Mouse (Mus musculus) embryonic fibroblast, embryonic 13.5 days (primary cell): ENCODE results near the gene 2610507B11Rik.

Experiments used
- CTCF ChIP-seq: IDR thresholded peaks from 2 replicates; pipeline ENCODE4 v1.5.1; 2011; ENCODE audit warnings: mild to moderate bottlenecking, control low read depth, low read length, moderate library complexity, borderline replicate concordance; ENCODE audit not compliant: insufficient read depth
- POLR2A ChIP-seq: IDR thresholded peaks from 2 replicates; pipeline ENCODE4 v1.6.1; 2011; ENCODE audit warnings: low read depth, mild to moderate bottlenecking, control low read depth, low read length, moderate library complexity

- TF ChIP-seq POLR2A = no peak
- no peak for TF ChIP-seq CTCF
Measured at GRCm38 (mm10) chr11:78240193-78240857, 21.2 kb upstream of the 2610507B11Rik start.
